ENCODE assay signal across 8 mouse cellular contexts in genomic region chr11:116078221-116078620, GRCm38 (mm10). TPM values are rescaled to one million over a fixed set of nuclear protein-coding genes. Genes with fewer than 3 reads are reported as not detected.
A peak's percentile ranks its signal among the peaks of the same experiment; 100 is the strongest.
DNase-seq lines count a peak whose midpoint lies in the region; ATAC-seq and TF ChIP-seq lines count a peak whose summit lies in the region.

No protein-coding gene starts in this region.

- H3K4me3 ChIP-seq in forebrain, embryonic 16.5 days (replicated peaks; ENCODE audit: low read length), result peak overlapping the region; percentile 15; the same call in 1 of the 2 replicates
- H3K4me3 ChIP-seq in intestine, postnatal 0 days (ENCODE audit: low read depth, low read length), result peak overlapping the region; percentile 29

- peak; percentile 43 for DNase-seq in cerebellum, adult 11 months
- DNase-seq in ZHBTc4 (ENCODE audit: low read depth, low spot score), result peak; percentile 76
- DNase-seq in lung, postnatal 25 days (ENCODE audit: low spot score), result peak; percentile 82
- DNase-seq in retina, postnatal 1 day, result peak; percentile 55
- DNase-seq in frontal cortex, postnatal 10 days (ENCODE audit: low spot score in 2 of 2), result no peak

- no peak for ATAC-seq in cerebellum, adult (ENCODE audit: insufficient number of reproducible peaks, low FRiP score, low TSS enrichment)
- ATAC-seq in forebrain, embryonic 16.5 days, result peak; percentile 57; the same call in 1 of the 2 replicates
- ATAC-seq in intestine, postnatal 0 days, result peak; percentile 7

- no peaks in the 10 kb centered on the region for H3K9me3 ChIP-seq in forebrain, embryonic 16.5 days (ENCODE audit: control insufficient read depth, low read length)
- no peaks in the 10 kb centered on the region for H3K9me3 ChIP-seq in intestine, postnatal 0 days (ENCODE audit: control insufficient read depth)

- peak overlapping the region; percentile 40; the same call in 1 of the 2 replicates for H3K9ac ChIP-seq in forebrain, embryonic 16.5 days (replicated peaks; ENCODE audit: low read depth, low read length)
- H3K9ac ChIP-seq in intestine, postnatal 0 days (ENCODE audit: low read depth, low read length), result no peak overlapping the region

- peaks cover 5% of the 10 kb centered on the region for H3K4me1 ChIP-seq in forebrain, embryonic 16.5 days (replicated peaks; ENCODE audit: control insufficient read depth, insufficient read depth, low read length)
- peaks cover 4% of the 10 kb centered on the region; the same call in 1 of the 2 replicates for H3K4me1 ChIP-seq in intestine, postnatal 0 days (replicated peaks; ENCODE audit: control insufficient read depth, insufficient read depth, low read length)

- WGBS in forebrain, embryonic 16.5 days, result 11% methylated on average over 16 of the region's 16 CpGs
- WGBS in intestine, postnatal 0 days, result 7% methylated on average over 16 of the region's 16 CpGs

- H3K4me2 ChIP-seq in forebrain, embryonic 16.5 days (ENCODE audit: low read length), result peak overlapping the region; percentile 35
- peak overlapping the region; percentile 64 for H3K4me2 ChIP-seq in intestine, postnatal 0 days (replicated peaks; ENCODE audit: low read depth)

- TF ChIP-seq CTCF in intestine, postnatal 0 days (IDR thresholded peaks at IDR 0.05; ENCODE audit: low read depth), result no peak

- H3K27me3 ChIP-seq in forebrain, embryonic 16.5 days (replicated peaks; ENCODE audit: control insufficient read depth, insufficient read depth, low read length), result no peaks in the 10 kb centered on the region
- H3K27me3 ChIP-seq in intestine, postnatal 0 days (replicated peaks; ENCODE audit: control insufficient read depth, insufficient read depth, low read length), result no peaks in the 10 kb centered on the region

- H3K27ac ChIP-seq in forebrain, embryonic 16.5 days (ENCODE audit: low read length), result no peak overlapping the region; the same call in 1 of the 2 replicates
- H3K27ac ChIP-seq in intestine, postnatal 0 days (ENCODE audit: low read depth, low read length), result peak overlapping the region; percentile 62

- peaks cover 23% of the 10 kb centered on the region for H3K36me3 ChIP-seq in forebrain, embryonic 16.5 days (ENCODE audit: control insufficient read depth, insufficient read depth)
- peaks cover 42% of the 10 kb centered on the region for H3K36me3 ChIP-seq in intestine, postnatal 0 days (ENCODE audit: control insufficient read depth, insufficient read depth)

RNA-seq across cellular contexts. Expression of gene Unc13d, which starts 0.5 kb away (rescaled TPM):
- 0.60 and 0.62 TPM in 2 replicates for polyA plus RNA-seq in forebrain, embryonic 16.5 days (2015; fragmentation: Nextera tagmentation; extraction: Ambion mirVana)
- 1.1 and 1.2 TPM in 2 replicates for polyA plus RNA-seq in intestine, postnatal 0 days (2015; fragmentation: Nextera tagmentation; extraction: Ambion mirVana)

RNA-seq across cellular contexts. Expression of gene Wbp2, which starts 8.6 kb away (rescaled TPM):
- 162 and 163 TPM in 2 replicates for polyA plus RNA-seq in forebrain, embryonic 16.5 days (2015; fragmentation: Nextera tagmentation; extraction: Ambion mirVana)
- 179 and 201 TPM in 2 replicates for polyA plus RNA-seq in intestine, postnatal 0 days (2015; fragmentation: Nextera tagmentation; extraction: Ambion mirVana)

RNA-seq across cellular contexts. Expression of gene Unk, which starts 48.1 kb away (rescaled TPM):
- polyA plus RNA-seq in forebrain, embryonic 16.5 days (2015; fragmentation: Nextera tagmentation; extraction: Ambion mirVana), result 37.6 and 42.1 TPM in 2 replicates
- 7.4 and 8.8 TPM in 2 replicates for polyA plus RNA-seq in intestine, postnatal 0 days (2015; fragmentation: Nextera tagmentation; extraction: Ambion mirVana)

RNA-seq across cellular contexts. Expression of gene Trim47, which starts 48.8 kb away (rescaled TPM):
- 6.6 and 8.7 TPM in 2 replicates for polyA plus RNA-seq in forebrain, embryonic 16.5 days (2015; fragmentation: Nextera tagmentation; extraction: Ambion mirVana)
- 15.7 and 16.1 TPM in 2 replicates for polyA plus RNA-seq in intestine, postnatal 0 days (2015; fragmentation: Nextera tagmentation; extraction: Ambion mirVana)

RNA-seq across cellular contexts. Expression of gene H3f3b, which starts 50.5 kb away (rescaled TPM):
- polyA plus RNA-seq in forebrain, embryonic 16.5 days (2015; fragmentation: Nextera tagmentation; extraction: Ambion mirVana), result 2,318 and 2,532 TPM in 2 replicates
- 1,144 and 1,190 TPM in 2 replicates for polyA plus RNA-seq in intestine, postnatal 0 days (2015; fragmentation: Nextera tagmentation; extraction: Ambion mirVana)

Comparison
In these comparisons a context has a peak if more than half of its experiments do, and no peak if none do; other contexts are left out.
1. DNase-seq: peak in cerebellum, adult 11 months (single experiment), ZHBTc4 (single experiment), lung, postnatal 25 days (single experiment) and retina, postnatal 1 day (single experiment); none in frontal cortex, postnatal 10 days (0 of 2).